Mouse (Mus musculus): ENCODE data around the gene Eml4. TPM values are rescaled to one million over a fixed set of nuclear protein-coding genes. Genes with fewer than 3 reads are reported as not detected.

The Eml4 gene
- polyA plus RNA-seq, 1 experiment: not detected

DNA sequence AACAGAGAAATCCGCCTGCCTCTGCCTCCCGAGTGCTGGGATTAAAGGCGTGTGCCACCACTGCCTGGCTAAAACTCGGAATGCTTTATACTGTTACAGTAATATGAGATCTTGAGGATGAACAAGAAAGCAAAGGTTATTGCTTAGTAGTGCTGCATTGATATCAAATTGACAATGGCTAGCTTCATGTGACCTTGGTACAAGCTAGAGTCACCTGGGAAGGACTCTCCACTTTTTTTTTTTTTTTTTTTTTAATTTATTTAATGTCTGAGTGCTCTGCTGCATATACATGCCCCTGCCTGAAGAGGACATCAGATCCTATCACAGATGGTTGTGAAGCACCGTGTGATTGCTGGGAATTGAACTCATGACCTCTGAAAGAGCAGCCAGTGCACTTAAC lies 148.2 kb downstream of the Eml4 start:
- no peaks in the 10 kb centered on the region for H3K4me1 ChIP-seq (ENCODE audit: control insufficient read depth, insufficient read depth, low read length)
- TF ChIP-seq POLR2A (IDR thresholded peaks at IDR 0.05; ENCODE audit: insufficient read depth, low read depth, low read length) (no peak), CTCF (IDR thresholded peaks at IDR 0.05; ENCODE audit: insufficient read depth, low read depth, low read length) (no peak)
- WGBS: 97% methylated on average over 5 of the region's 5 CpGs

DNA sequence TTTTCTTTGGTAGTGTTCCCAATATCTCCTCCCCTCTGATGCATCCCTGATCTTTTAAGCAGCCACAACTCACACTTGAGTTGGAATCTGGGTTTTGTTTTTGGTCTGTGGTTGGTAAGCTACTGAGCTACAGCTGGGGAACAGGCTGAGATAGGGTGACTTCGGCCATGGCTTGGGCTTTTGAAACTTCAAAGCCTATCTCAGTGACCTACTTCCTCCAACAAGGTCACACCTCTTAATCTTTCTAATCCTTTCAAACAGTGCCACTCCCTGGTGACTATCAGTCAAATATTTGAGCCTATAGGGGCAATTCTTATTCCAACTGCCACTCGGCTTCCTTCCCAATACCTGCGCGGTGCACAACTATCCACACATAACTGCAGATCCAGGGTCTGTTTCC lies 149.0 kb downstream of the Eml4 start:
- WGBS: 94% methylated on average over 4 of the region's 4 CpGs
- Histone ChIP-seq H3K4me3 (ENCODE audit: insufficient read depth, low read depth, low read length) (no peak overlapping the region), H3K27ac (ENCODE audit: insufficient read depth, low read depth, low read length) (no peak overlapping the region), H3K4me1 (ENCODE audit: control insufficient read depth, insufficient read depth, low read length) (no peaks in the 10 kb centered on the region)
- TF ChIP-seq CTCF (IDR thresholded peaks at IDR 0.05; ENCODE audit: insufficient read depth, low read depth, low read length) (no peak), POLR2A (IDR thresholded peaks at IDR 0.05; ENCODE audit: insufficient read depth, low read depth, low read length) (no peak)

More for the DNA sequence above, 148.2 kb downstream of the Eml4 start:
- H3K27ac ChIP-seq (ENCODE audit: insufficient read depth, low read depth, low read length): no peak overlapping the region
- no peak overlapping the region for H3K4me3 ChIP-seq (ENCODE audit: insufficient read depth, low read depth, low read length)

DNA sequence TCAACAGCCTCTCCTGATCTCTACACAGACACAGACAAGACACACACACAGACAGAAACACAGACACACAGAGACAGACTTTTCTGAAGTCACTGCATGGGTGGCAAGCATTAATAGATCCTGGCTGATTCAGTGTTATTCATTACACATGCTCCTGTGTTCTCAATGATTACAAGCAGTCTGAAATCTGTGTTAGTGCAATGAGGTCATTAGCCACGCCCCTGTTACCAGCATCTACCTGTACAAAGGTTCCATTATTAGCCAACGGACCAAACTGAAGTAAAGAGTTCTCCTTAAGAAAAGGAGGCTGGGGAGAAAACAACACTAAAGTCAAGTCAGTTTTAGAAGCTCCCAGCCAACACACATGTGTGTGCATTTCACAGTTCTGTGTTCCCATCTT lies 153.0 kb downstream of the Eml4 start:
- TF ChIP-seq CTCF (IDR thresholded peaks at IDR 0.05; ENCODE audit: insufficient read depth, low read depth, low read length): no peak
- no peak for TF ChIP-seq POLR2A (IDR thresholded peaks at IDR 0.05; ENCODE audit: insufficient read depth, low read depth, low read length)
- H3K4me3 ChIP-seq (ENCODE audit: insufficient read depth, low read depth, low read length): no peak overlapping the region
- 78% methylated on average over 2 of the region's 2 CpGs for WGBS
- H3K27ac ChIP-seq (ENCODE audit: insufficient read depth, low read depth, low read length): no peak overlapping the region
- peaks cover 2% of the 10 kb centered on the region; the same call in 1 of the 2 replicates for H3K4me1 ChIP-seq (ENCODE audit: control insufficient read depth, insufficient read depth, low read length)

DNA sequence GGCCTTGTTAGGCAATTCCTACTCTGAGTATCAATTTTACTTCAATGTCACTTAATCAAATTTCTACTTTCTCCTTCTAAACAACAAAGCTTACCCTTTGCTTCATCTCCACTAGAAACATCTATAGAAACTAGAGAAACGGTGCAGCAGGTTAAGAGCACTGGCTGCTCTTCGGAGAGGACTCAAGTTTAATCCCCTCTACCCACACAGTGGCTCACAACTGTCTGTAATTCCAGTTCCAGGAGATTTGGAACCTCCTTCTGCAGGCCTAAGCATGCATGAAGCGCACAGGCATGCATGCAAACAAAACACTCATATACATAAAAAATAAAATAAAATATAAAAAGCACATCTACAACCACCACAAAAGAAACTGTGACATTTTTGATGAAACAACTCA lies 161.4 kb downstream of the Eml4 start:
- TF ChIP-seq CTCF (IDR thresholded peaks at IDR 0.05; ENCODE audit: insufficient read depth, low read depth, low read length): no peak
- no peak for TF ChIP-seq POLR2A (IDR thresholded peaks at IDR 0.05; ENCODE audit: insufficient read depth, low read depth, low read length)
- Histone ChIP-seq H3K4me1 (ENCODE audit: control insufficient read depth, insufficient read depth, low read length) (peaks cover 2% of the 10 kb centered on the region; the same call in 1 of the 2 replicates), H3K27ac (ENCODE audit: insufficient read depth, low read depth, low read length) (no peak overlapping the region), H3K4me3 (ENCODE audit: insufficient read depth, low read depth, low read length) (no peak overlapping the region)
- WGBS: 90% methylated on average over 3 of the region's 3 CpGs

DNA sequence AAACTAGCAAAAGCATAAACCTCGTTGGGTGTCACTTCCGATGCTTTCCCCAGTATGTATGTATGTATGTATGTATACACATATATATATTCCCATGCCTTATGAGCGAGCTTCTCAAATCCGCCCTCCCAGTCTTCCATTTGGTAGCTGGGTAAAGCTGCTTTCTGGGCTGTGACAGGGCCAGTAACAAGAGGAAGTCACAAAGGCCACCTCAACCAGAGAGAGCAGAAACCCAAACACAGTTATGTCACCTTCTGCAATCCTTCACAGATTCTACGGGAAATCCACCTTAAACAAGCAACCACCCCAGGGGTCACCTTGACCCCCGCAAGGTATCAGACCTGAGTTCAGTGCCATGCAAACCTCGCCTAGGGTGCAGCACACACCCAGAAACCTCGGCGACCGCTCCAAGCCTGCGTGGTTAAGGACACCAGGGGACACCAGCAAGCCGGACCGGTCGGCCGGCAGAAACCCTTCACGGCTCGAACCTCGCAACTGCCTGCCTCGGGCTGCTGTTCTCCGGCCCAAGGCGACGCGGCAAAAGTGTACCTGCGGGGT lies 163.0 kb downstream of the Eml4 start:
- peak overlapping the region; percentile 92 for H3K4me3 ChIP-seq (ENCODE audit: insufficient read depth, low read depth, low read length)
- TF ChIP-seq CTCF (IDR thresholded peaks at IDR 0.05; ENCODE audit: insufficient read depth, low read depth, low read length) (no peak), POLR2A (IDR thresholded peaks at IDR 0.05; ENCODE audit: insufficient read depth, low read depth, low read length) (no peak)
- peak overlapping the region; percentile 10; the same call in 1 of the 2 replicates for H3K27ac ChIP-seq (ENCODE audit: insufficient read depth, low read depth, low read length)
- H3K4me1 ChIP-seq (ENCODE audit: control insufficient read depth, insufficient read depth, low read length): no peaks in the 10 kb centered on the region
- WGBS: 2% methylated on average over 24 of the region's 24 CpGs

DNA sequence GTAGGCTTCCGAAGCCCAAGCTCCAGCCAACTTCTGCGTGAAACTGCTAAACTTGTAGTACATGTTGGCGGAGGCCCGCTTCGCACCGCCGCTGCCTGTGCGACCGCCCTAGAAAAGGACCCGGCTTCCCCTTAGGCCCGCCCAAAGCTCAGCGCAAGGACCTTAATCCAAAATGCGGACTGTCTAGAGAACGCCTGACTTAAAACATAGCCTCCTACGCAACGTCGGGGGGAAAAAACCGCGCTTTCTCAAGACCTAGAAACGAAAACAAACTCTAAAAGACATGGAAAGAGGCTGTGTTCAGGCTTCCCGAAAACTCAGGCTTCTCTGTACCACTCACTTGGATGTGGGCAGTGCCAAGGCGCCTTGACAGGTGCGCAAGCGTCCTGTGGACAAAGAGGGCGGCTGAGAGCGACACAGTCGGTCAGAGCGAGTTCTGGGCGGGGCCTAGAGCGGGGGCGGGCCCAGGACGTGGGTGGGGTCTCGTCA lies 163.5 kb downstream of the Eml4 start:
- WGBS: 0% methylated on average over 33 of the region's 33 CpGs
- TF ChIP-seq CTCF (IDR thresholded peaks at IDR 0.05; ENCODE audit: insufficient read depth, low read depth, low read length) (no peak), POLR2A (IDR thresholded peaks at IDR 0.05; ENCODE audit: insufficient read depth, low read depth, low read length) (peak; percentile 47; the same call in 1 of the 2 replicates)
- Histone ChIP-seq H3K27ac (ENCODE audit: insufficient read depth, low read depth, low read length) (peak overlapping the region; percentile 89), H3K4me1 (ENCODE audit: control insufficient read depth, insufficient read depth, low read length) (no peaks in the 10 kb centered on the region), H3K4me3 (ENCODE audit: insufficient read depth, low read depth, low read length) (peak overlapping the region; percentile 92)

DNA sequence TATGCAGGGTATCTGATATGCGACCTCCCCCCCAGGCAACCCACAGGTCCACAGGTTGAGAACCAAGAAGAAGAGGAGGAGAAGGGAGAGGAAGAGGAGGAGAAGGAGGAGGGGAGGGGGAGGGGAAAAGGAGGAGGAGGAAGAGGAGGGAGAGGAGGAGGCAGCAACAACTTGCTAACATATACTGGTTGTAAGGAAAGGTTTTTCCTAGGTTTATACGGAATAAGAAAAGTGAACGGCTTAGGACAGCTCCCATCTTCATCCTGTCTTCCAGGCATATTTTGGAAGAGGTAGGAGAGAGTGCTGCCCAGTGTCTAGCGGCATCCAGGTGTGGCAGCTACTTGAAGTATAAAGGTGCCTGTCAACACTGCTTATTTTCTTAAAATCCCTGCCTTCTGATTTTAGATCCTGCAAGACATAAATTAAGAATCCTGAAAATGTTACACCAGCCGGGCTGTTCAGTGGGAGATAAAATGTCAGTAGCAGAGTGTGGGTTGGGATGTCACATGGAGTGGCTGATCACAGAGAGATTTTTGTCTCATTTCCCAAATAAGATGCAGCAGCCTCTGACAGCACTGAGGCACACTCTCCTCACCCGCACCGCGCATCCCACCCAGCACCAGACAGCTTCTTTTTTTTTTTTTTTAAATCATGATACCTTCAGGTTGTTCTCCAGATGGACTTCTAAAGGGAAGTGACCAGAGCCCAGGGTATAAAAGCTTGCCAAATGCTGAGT lies 166.7 kb downstream of the Eml4 start, which contains the start of gene Cox7a2l:
TSS of gene Cox7a2l (minus strand) at position 51 of the 736 bp plus-strand sequence.
- Histone ChIP-seq H3K4me1 (ENCODE audit: control insufficient read depth, insufficient read depth, low read length) (no peaks in the 10 kb centered on the region), H3K27ac (ENCODE audit: insufficient read depth, low read depth, low read length) (no peak within 1 kb of the TSS), H3K4me3 (ENCODE audit: insufficient read depth, low read depth, low read length) (no peak within 1 kb of the TSS)
- TF ChIP-seq POLR2A (IDR thresholded peaks at IDR 0.05; ENCODE audit: insufficient read depth, low read depth, low read length) (no peak), CTCF (IDR thresholded peaks at IDR 0.05; ENCODE audit: insufficient read depth, low read depth, low read length) (no peak)
- WGBS: 91% methylated on average over 8 of the region's 8 CpGs

DNA sequence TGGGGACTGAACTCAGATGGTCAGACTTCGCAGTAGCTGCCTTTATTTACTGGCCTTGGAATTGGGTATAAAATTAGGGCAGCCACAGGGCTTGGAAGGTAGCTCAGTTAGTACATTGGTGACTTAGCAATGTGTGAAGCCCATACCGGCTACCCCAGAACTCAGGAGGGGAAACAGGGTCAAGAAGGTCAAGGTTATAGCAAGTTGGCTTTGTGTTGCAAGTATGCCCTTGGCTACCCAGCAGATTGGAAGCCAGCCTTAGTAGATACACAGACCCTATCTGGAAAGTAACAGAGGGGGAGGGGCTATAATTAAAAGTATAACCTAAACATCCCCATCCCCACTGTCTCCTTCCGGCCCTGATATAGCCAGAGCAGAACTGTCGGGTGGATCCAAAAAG lies 171.2 kb downstream of the Eml4 start:
- no peak for TF ChIP-seq CTCF (IDR thresholded peaks at IDR 0.05; ENCODE audit: insufficient read depth, low read depth, low read length)
- no peak for TF ChIP-seq POLR2A (IDR thresholded peaks at IDR 0.05; ENCODE audit: insufficient read depth, low read depth, low read length)
- Histone ChIP-seq H3K27ac (ENCODE audit: insufficient read depth, low read depth, low read length) (no peak overlapping the region), H3K4me3 (ENCODE audit: insufficient read depth, low read depth, low read length) (no peak overlapping the region), H3K4me1 (ENCODE audit: control insufficient read depth, insufficient read depth, low read length) (peaks cover 8% of the 10 kb centered on the region)
- WGBS: 96% methylated on average over 4 of the region's 4 CpGs
